Mouse (Mus musculus) gonadal fat pad, adult 2 months (tissue): ENCODE measurements at regions not wholly inside any gene's neighbourhood (a gene's known extent, or its start where the extent isn't known, plus 50 kb on each side); places are given as distances from the start of the nearest gene placed in this dataset.

Experiments used
- DNase-seq: peaks from one replicate; pipeline ENCODE4 v3.0.0-alpha.2; 2012; ENCODE audit warnings: low read depth

- no peak for DNase-seq
Measured at GRCm38 (mm10) chr8:128148351-128148942, 210.0 kb upstream of the Nrp1 start.

DNA sequence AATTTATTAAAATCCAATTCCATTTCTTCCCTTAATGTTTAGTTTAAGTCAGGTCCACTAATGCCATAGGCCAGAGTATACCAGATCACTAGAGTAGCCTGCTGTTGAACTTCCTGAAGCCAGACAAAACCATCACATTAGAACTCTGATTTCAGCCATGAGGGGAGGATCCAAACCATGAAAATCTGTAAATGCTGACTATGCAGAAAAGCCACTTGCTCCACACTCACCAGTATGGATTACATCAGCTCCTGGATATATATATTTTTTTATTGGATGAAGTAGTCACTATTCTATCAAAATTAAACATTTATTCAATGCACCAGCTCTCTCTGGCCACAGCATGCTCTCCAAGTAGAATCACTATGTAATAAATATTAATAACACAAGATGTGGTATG is 202.8 kb upstream of the Nrp1 start:
- DNase-seq: no peak

DNA sequence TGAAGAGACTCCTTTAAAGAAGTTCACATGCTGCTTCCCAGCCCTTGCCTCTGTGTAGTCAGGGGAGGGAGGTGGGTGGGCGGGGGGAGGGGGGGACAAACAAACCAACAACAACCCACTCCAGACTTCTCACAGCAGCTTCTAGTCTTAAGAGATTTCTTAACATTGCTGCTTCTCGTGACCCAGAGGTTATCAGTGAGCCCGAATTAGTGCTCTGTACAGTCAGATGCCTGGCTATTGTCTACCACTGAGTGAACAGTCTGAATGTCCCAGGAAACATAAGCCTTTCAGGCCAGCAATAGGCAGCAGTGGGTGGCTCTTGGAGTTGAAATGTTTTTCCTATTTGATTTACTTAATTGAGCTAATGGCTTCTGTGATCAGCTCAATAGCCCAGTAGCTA is 202.2 kb upstream of the Nrp1 start:
- no peak for DNase-seq

DNA sequence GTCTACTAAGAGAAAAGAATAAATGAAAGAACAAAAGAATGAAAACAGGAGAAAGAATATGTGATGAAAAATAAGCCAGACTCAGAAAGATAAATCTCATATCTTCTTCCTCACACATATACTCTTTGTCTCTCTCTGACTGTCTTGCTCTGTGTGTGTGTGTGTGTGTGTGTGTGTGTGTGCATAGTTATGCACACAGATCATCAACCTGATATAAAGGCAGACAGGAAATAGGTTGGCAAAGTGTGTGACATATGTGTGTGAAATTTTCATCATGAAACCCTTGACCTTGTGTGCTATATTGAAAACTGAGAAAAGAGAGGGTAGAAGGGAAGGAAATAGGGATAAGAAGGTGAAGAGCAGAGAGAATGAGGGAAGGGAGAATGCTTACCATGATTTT is 195.5 kb upstream of the Nrp1 start:
- no peak for DNase-seq

- DNase-seq: no peak
Measured at GRCm38 (mm10) chr8:128164976-128165375, 193.4 kb upstream of the Nrp1 start.

GRCm38 (mm10) chr8:128165591-128165990 is 192.8 kb upstream of the Nrp1 start:
- DNase-seq: no peak

DNA sequence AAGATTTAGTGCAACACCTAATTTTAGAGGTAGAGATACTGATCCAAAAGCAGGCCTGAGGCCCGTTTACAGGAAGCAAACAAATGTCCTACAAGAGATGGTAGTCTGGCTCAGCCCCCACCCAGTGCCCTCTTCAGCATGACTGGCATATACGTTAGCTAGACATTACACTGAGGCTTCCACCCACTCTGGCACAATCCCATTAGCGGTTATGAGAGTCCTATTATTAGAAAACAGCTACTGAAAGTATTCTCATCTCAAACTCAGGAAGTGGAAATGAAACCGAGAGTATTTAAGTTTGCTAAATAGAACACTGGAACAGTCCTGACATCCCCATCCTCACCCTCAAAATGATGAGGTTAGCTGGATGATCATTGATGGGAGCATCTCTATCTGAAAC is 192.3 kb upstream of the Nrp1 start:
- no peak for DNase-seq

GRCm38 (mm10) chr8:128168819-128169218 is 189.6 kb upstream of the Nrp1 start:
- DNase-seq: no peak

DNA sequence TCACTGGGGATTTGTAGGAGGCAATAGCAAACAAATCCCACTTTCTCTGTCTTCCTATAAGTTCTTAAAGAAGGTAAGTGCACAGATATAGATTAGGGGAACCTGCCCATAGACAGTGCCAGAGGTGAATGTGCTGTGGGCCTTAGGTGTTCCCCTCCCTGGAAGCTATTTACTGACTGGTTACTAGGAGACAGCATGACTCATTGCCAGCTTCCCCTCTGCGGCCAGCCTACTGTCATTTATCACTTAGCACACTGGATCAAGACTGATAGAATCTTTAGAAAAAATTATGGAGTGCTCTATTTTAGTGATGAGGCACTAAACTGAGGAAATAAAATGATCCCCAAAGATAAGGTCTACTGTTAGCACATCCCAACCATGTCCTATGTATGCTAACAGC is 187.3 kb upstream of the Nrp1 start:
- no peak for DNase-seq

DNA sequence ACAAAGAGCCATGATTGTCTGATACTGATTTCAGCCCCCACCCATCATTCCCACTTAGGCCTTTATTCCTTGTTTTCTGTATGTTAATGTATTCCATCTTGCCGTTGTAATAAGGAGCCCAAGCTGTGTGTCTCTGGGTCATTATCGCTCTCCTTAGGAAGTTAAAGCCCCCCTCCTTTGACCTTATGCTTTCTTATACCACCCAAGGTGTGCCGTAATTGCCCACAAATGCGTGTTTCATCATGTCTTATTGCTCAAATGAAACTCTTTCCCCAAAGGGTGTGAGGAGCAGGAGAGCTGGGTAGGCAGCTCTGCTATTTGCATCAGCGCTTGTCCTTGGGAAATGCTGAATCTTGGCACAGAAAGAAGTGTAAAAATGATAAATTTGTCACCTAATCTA is 178.2 kb upstream of the Nrp1 start:
- no peak for DNase-seq

DNA sequence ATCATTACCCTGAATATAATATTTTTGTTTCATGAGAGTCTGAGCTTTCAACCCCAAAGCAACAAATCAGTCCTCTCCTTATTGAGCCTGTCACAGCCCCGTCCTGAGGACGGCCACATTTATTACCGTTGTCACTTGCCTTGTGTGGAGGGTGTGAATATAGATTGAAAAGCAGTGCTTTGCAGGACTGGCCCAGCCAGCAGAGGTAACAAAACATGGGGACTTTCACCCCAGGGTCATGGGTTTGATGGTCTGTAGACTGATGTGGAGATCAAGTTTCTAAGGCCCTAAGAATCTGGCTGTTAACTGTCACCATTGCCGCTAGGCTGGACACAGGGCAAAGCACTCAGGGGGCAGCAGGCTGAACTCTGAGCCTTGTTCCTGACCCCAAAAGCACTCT is 175.3 kb upstream of the Nrp1 start:
- no peak for DNase-seq

- no peak for DNase-seq
Measured at GRCm38 (mm10) chr8:128188321-128188720, 170.1 kb upstream of the Nrp1 start.

DNA sequence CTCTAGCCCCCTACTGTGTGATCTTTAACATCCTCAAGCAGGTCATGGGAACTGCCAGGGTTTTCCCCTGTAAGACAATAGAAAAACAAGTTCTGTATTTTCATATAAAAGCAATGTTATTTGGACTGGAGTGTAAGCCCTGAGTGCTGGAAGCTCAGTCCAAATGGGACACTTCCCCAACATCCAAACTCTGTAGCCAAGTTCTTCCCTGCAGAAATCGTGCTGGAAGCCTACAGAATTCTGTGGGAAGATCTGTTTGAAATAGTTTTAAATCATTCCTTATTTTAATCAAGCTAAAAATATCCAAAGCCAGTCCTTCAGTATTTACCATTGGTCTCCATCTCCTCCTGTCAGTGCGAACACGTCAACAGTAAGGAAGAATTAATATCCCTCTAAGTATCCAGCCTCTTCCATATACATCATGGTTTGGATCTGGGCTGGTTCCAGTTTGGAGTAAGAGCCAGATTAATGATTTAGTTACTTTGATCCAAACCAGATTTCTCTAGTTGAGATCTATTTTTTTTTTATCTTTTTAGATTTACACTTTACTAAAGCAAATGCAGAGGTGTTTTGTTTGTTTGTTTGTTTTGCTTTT is 165.0 kb upstream of the Nrp1 start:
- no peak for DNase-seq

- DNase-seq: no peak
Measured at GRCm38 (mm10) chr8:128200815-128201214, 157.6 kb upstream of the Nrp1 start.

DNA sequence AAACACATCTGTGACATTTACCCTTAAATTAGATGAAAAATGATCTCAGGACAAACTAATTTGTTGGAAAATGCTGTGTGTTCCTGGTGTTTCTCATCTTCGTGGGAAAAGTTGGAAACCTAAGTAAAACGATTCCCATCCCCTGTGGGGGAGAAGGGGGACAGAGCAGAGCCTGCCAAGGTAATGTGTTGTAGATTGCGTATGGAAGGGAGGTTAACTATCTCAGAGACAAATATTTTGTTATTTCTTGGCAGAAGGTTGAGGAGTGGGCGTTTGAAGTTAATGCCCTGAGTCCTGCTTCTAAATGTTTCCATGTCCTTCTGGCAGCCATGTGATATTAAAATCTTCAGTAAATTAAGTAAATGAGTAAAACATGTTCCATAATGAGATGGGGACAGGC is 156.8 kb upstream of the Nrp1 start:
- no peak for DNase-seq

GRCm38 (mm10) chr8:128202158-128202886 is 156.1 kb upstream of the Nrp1 start:
- no peak for DNase-seq

GRCm38 (mm10) chr8:128204803-128205202 is 153.6 kb upstream of the Nrp1 start:
- DNase-seq: no peak

GRCm38 (mm10) chr8:128207138-128207537 is 151.3 kb upstream of the Nrp1 start:
- no peak for DNase-seq

GRCm38 (mm10) chr8:128210761-128211160 is 147.6 kb upstream of the Nrp1 start:
- DNase-seq: no peak

- no peak for DNase-seq
Measured at GRCm38 (mm10) chr8:128212223-128212622, 146.2 kb upstream of the Nrp1 start.

GRCm38 (mm10) chr8:128214256-128214655 is 144.1 kb upstream of the Nrp1 start:
- no peak for DNase-seq

DNA sequence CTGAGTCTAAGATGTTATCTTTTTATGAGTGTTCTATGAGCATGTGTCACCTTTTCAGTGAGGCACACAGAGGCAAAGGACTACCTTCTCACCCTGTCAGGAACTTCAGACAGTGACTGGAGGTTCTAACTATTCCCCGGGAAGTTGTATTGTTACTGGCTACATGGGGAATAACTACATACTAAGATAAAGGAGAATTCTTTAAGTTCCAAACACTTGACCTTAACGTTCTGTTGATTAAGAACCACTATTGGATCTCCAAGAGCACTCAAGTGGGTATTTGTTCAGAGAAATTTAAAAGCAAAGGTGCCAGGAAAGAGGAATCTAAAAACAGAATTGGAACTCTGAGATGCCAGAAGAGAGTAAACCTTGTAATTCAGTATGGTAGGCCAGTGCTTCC is 139.5 kb upstream of the Nrp1 start:
- no peak for DNase-seq

DNA sequence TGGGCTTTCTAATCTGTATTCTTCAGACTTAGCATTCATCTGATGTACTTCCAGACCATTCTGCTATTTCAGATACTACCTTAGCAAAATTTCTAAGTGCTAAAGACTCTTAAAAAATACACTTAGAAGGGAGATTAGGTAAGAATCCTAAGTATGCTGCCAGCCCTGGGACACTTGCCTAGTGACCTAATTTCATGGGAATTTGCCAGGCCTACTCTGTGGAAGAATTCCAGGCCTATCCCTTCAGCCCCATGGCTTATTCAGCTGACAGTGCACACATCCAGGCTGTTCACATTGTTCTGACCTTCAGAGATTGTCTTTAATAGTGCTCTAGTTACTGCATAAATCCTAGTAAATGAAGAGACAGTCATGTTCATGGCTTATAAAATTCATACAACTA is 138.9 kb upstream of the Nrp1 start:
- no peak for DNase-seq

DNA sequence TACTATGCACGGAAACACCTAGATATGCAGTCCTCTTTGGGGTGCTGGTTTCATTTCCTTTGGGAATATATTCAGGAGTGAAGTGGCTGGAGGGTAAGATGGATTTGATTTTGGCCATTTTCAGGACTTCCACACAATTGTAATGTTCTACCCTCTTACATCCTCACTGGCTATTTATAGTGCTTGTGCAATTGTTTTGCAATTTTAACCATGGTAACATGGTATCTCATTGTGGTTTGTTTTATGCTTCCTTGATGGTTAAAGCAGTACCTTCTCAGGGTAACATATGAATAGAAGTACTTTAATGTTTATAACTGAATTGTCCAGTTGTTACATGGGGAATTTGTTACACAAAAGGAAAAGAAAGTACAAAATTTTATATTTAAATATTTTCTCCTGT is 135.3 kb upstream of the Nrp1 start:
- no peak for DNase-seq
